Mouse (Mus musculus) megakaryocyte, embryonic 14.5 days (primary cell): ENCODE data around the gene Agap1.

Experiments
- FLI1 ChIP-seq: IDR thresholded peaks from 2 replicates; pipeline ENCODE4 v1.6.1; 2012; ENCODE audit warnings: low read length, inconsistent platforms, mixed read lengths
- GATA1 ChIP-seq: IDR thresholded peaks from 3 replicates; pipeline ENCODE4 v1.6.1; 2012; ENCODE audit warnings: mixed read lengths, low read length, inconsistent platforms, borderline replicate concordance

DNA sequence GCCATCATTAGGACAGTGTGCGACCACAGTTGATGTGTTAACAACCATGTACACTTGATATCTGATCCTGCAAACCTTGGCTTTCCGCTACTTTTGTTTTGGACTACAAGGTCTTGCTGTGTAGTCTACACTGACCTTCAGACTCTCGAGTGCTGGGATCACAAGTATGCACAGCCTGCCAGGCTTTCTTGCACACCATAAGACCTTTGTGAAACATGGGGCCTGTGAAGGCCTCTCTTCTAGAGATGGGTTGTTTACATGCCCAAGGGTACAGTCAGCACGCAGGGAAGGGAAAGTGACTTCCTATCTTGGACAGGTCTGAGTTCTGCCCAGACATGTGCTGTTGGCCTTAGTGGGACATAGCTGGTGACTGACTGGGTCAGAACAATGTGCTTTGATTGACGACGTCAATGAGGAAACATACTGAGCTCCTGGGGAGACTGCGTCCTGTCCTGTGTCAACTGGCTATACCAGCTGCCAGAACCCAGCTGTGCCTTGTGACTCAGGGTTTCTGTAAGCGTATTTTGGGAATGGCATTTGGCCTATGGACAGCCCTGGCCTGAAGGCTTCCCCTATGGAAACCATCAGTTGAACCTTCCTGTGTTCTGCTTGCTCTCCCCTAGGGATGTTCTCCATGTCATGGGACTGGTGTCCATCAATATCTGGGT, 59.1 kb downstream of the Agap1 start:
- TF ChIP-seq GATA1, result no peak
- TF ChIP-seq FLI1, result no peak
